Mouse (Mus musculus) left cerebral cortex, postnatal 14 days (tissue): ENCODE results near the gene Fam117a. TPM values are rescaled to one million over a fixed set of nuclear protein-coding genes. Genes with fewer than 3 reads are reported as not detected.
A peak's percentile ranks its signal among the peaks of the same experiment; 100 is the strongest.
"Not testable (repeated sequence)": the region's sequence is repeated elsewhere in the genome, so short reads cannot be mapped to it uniquely, and the experiment has no call there.

Experiments used
- DNase-seq, 2 experiments: peaks; one replicate each; pipeline ENCODE4 v3.0.0; 2021 to 2022; ENCODE audit warnings: low spot score in 2 of 2, mixed read lengths in 1 of 2
- intact Hi-C: fragments of 180-260 bp; cut with DNase I; formaldehyde crosslinking; loops from one replicate; pipeline ENCODE4 v1.15.1; 2025
- total RNA-seq, 2 experiments: library from RNA; stranded (reverse); gene quantifications; 2 replicates each; pipeline ENCODE4 v1.2.3; 2021

The Fam117a gene
- total RNA-seq, 2 experiments from 2014 or later: 2.1 to 4.0 TPM

DNA sequence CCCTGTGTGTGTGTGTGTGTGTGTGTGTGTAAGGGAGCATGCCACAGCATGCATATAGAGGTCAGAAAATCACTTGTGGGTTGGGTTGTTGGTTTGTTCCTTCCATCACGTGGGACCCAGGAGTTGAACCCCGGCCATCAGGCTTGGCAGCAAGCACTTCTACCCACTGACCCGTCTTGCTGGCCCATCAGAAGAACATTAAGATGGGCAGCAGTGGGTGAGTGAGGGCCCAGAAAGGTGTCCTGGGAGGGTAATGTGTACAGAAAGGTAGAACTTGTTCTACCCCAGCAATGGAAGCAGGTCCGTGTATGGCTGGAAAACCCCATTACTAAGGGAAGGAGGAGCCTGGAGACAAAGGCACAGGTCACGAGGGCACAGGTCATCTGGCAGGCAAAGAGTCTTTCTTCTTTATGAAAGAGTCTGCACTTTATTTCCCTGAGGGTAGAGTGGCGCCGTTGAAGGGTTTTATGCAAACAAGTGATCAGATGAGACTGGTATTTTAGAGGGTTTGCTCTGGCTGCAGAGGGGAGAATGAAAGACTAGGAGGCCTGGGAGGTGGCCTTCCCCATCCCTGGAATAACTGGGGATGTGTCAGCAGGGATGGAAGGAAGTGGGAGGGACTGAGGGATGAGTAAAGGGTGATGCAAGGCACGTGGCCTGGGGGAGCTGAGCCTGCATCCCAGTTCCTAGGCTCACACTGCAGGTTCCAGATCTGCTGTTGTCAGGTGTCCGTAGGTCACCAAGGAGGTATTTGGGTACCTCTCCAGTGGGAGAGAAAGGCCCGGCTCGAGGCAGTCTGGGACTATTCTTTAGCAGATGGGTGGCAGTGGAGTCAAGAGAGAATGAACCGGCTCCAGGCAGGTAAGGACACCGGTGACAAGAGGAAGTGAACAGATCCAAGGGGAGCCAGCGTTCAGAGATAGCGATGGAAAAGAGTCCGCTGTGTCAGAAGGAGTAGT, 66.8 kb downstream of the Fam117a start:
- DNase-seq: no peak
- intact Hi-C loops: no loop called here

- DNase-seq: no peak
- intact Hi-C loops: no loop called here
Observed at GRCm38 (mm10) chr11:95405771-95406170, 69.0 kb downstream of the Fam117a start.

- DNase-seq, intact Hi-C loops: not testable (repeated sequence)
Observed at GRCm38 (mm10) chr11:95406398-95406797, 69.6 kb downstream of the Fam117a start.

GRCm38 (mm10) chr11:95409450-95410112, 72.8 kb downstream of the Fam117a start:
- intact Hi-C loops: no loop called here
- no peak for DNase-seq

- DNase-seq: no peak
- intact Hi-C loops: no loop called here
Observed at GRCm38 (mm10) chr11:95411453-95412013, 74.7 kb downstream of the Fam117a start.

GRCm38 (mm10) chr11:95412615-95413014, 75.8 kb downstream of the Fam117a start:
- DNase-seq: no peak
- intact Hi-C loops: no loop called here

DNA sequence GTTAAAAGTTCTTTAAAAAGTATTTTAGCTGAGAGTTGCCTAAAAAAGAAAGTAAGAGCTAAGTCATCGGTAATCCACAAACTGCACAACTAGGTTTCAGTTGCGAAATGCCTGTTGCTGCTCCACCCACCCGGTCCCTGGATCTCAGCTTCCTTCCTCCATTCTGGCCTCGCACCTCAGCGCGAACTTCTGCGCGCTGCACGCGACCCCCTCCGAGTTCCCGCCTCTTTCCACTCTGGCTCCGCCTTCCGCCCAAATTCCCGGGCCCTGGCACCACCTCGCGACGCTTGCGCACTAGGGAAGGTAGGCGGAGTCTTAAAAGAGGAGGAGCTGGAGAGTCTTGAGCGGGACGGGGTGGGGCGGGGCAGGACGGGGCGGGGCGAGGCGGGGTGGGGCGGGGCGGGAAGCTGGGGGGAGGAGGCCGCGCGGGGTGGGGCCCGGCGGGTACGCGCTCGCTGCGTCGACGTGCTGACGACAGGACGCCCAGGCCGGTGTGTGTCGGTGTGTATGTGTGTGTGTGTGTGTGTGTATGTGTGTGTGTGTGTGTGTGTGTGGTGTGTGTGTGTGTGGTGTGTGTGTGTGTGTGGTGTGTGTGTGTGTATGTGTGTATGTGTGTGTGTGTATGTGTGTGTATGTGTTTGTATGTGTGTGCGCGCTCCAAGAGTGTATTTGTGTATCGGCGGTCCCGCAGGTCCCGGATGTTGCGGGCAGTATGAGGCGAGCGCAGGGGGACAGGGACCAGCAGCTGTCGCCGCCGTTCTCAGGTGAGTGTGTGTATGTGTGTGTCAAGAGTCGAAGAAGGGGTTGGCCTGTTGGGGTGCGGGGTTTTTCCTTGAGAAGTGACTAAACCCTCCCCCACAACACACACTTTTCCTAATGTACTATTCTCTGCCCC, 77.1 kb downstream of the Fam117a start, which contains the start of gene Spop:
Spop (plus strand) TSS at position 440 of the 895 bp plus-strand sequence.
- peak; percentile 85 to 90 for DNase-seq
- intact Hi-C loops: no loop called here

DNA sequence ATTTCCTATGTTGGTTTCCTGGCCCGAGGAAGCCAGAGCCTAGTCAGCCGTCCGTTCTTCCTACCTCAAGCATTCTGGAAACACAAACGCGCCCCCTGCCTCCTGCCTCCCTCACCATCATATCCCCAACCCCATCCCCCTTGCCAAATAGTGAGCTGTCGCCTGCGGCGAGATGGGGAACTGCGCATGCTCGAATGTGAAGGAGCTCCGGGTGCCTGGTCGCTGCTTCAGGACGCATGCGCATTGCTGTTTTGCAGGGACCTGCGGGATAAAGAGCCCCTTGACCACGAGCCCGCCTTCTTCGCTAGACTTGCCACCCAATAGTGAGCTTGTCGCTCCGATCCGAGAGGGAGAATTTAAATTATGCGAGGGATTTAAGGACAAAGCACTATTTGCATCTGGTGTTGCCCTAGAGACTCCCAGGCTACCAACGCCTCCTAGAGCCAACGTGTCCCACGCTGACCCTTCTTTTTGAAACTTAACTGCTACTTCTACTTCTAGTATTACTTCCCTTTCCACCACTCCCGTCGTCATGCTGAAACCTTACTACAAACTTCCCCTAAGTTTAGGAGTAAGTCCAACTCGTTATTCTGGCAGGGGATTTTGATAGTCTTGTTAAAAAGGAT, 77.8 kb downstream of the Fam117a start:
- intact Hi-C loops: no loop called here
- DNase-seq: peak; percentile 96 to 97

GRCm38 (mm10) chr11:95415931-95416330, 79.1 kb downstream of the Fam117a start:
- DNase-seq: no peak
- intact Hi-C loops: no loop called here

DNA sequence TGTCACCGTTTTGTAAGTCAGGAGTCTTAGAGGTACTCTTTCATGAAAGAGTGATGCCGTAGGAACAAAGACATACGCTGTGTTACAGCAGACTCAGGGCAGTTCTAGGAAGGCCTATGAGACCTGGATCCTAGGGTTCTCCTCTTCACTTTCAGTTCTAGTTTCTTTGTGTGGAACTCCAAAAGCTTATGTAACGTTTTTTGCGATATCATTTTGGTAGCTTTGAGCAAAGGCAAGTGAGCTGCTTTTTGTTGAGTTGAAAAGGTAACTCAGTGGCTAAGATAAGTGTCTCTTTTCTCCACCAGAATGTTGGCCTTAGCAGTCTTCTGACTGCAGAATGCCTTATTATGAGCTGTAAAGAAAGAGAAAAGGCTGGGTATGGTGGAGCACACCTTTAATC, 80.5 kb downstream of the Fam117a start:
- intact Hi-C loops: no loop called here
- DNase-seq: no peak

DNA sequence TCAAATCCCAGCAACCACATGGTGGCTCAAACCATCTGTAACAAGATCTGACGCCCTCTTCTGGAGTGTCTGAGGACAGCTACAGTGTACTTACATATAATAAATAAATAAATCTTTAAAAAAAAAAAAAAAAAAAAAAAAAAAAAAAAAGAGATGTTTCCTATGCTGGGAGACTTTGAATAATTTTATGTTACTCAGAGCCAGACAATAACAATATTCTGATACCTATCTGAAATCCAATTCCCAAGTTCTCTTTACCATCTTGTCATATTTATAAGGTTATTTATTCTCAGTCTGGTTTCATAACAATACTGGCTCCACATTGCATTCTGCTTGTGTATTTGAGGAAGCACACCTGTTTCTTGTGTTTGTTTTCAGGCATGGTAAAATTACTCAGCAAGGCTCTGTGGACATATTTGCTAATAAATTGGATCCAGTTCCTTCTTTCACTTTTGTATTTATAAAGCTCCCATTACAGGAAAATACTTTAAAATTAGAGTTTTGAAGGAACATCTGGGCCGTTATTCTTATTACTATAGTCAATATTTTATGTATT, 84.1 kb downstream of the Fam117a start:
- intact Hi-C loops: no loop called here
- no peak for DNase-seq

DNA sequence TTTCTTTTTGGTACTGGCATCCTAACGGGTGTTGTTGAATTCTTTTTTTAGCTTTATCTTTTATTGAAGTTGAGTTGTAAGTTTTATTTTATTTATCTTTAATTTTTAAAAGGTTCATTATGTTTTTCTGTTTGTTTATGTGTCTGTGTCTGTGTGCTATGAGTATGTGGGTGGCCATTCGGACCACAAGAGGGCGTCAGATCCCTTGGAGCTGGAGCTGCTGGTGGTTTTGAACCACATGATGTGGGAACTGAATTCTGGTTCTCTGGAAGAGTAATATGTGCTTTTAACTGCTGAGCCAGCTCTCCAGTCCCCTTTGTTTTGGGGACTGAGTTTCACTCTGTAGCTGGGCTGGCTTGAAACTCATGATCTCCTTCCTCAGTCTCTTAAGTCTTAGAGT, 86.7 kb downstream of the Fam117a start:
- no peak for DNase-seq
- intact Hi-C loops: no loop called here

DNA sequence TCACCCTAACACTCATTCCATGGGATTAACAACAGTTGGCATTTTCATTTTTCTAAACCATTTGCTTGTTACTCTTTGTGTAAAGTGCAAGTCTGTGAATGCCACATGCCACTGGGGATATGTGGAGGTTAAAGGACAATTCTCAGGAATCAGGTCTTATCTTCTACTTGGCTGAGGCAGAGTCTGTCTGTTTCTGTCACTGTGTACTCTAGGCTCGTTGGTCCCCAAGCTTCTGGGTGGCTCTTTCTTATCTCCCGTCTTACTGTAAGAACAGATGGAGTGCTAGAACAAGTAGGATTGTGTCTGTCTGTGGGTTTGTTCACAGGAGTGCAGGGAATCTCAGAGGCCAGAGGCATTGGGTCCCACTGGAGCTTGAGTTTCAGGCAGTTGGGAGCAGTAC, 94.5 kb downstream of the Fam117a start:
- intact Hi-C loops: no loop called here
- DNase-seq: no peak

Other genes with a start within 250 kb of the Fam117a start
- gene Dlx3, start 216.9 kb upstream of the Fam117a start, total RNA-seq: not detected
- gene Dlx4, start 190.8 kb upstream of the Fam117a start, total RNA-seq: not detected
- not detected for gene Tac4, start 75.5 kb upstream of the Fam117a start, total RNA-seq
- gene Kat7, start 26.8 kb upstream of the Fam117a start, total RNA-seq: 10 to 100 TPM; 63.3 to 66.2 TPM
- gene Slc35b1, start 47.7 kb downstream of the Fam117a start, total RNA-seq: 10 to 100 TPM; 72.8 to 78.9 TPM
- 100 to 1,000 TPM; 156 to 160 TPM for gene Spop, start 77.1 kb downstream of the Fam117a start, total RNA-seq
- gene Nxph3, start 177.6 kb downstream of the Fam117a start, total RNA-seq: 10 to 100 TPM; 32.5 to 46.2 TPM